Mouse (Mus musculus) intestine, embryonic 16.5 days (tissue): ENCODE results near the gene Aggf1. TPM values are rescaled to one million over a fixed set of nuclear protein-coding genes. Genes with fewer than 3 reads are reported as not detected.

ENCODE experiments used
- ATAC-seq: fragments of 200-750 bp; cut with Nextera tagmentation; 2 replicates; pipeline ENCODE4 v1.8.0; 2017; ENCODE audit warnings: moderate TSS enrichment, moderate library complexity
- H3K27ac ChIP-seq: fragments of 300-500 bp; sonication (generic); 2 replicates; pipeline ENCODE4 v1.5.1; 2014; ENCODE audit warnings: mild to moderate bottlenecking, low read length
- H3K27me3 ChIP-seq: fragments of 300-500 bp; sonication (generic); replicated peaks from 2 replicates; pipeline ENCODE4 v1.6.1; 2014; ENCODE audit warnings: low read length, control low read depth, mixed read lengths; ENCODE audit not compliant: control insufficient read depth, insufficient read depth
- H3K36me3 ChIP-seq: fragments of 300-500 bp; sonication (generic); 2 replicates; pipeline ENCODE4 v1.6.1; 2014; ENCODE audit warnings: low read length, control low read depth; ENCODE audit not compliant: control insufficient read depth, insufficient read depth
- H3K4me1 ChIP-seq: fragments of 300-500 bp; sonication (generic); 2 replicates; pipeline ENCODE4 v1.6.1; 2014; ENCODE audit warnings: low read length, control low read depth, mixed read lengths; ENCODE audit not compliant: control insufficient read depth, insufficient read depth
- H3K4me2 ChIP-seq: fragments of 300-500 bp; sonication (generic); 2 replicates; pipeline ENCODE4 v1.6.1; 2014; ENCODE audit warnings: low read depth, low read length, control low read depth
- H3K4me3 ChIP-seq: fragments of 300-500 bp; sonication (generic); 2 replicates; pipeline ENCODE4 v1.5.1; 2014; ENCODE audit warnings: mild to moderate bottlenecking, low read length
- H3K9ac ChIP-seq: fragments of 300-500 bp; sonication (generic); 2 replicates; pipeline ENCODE4 v1.6.1; 2014; ENCODE audit warnings: low read depth, low read length
- H3K9me3 ChIP-seq: fragments of 300-500 bp; sonication (generic); 2 replicates; pipeline ENCODE4 v1.6.1; 2016; ENCODE audit warnings: low read length, control low read depth; ENCODE audit not compliant: control insufficient read depth
- WGBS: fragments of 180-500 bp; shearing (Covaris S2); extraction: QIAGEN DNeasy Blood & Tissue Kit; methylation state at CpG from one replicate; pipeline ENCODE4 v1.1.7; 2014; 5-methylcytosine and 5-hydroxymethylcytosine counted together
- polyA plus RNA-seq: library from polyadenylated mRNA; unstranded; fragments of >200 nt; fragmentation: Nextera tagmentation; extraction: Ambion mirVana; gene quantifications from 2 replicates; pipeline ENCODE4 v1.2.1, GENCODE M21; 2015

Aggf1 gene
- polyA plus RNA-seq, 1 experiment from 2014 or later = 22.8 TPM

GRCm38 (mm10) chr13:95325907-95326550 is 49.1 kb downstream of the Aggf1 start:
- H3K9ac ChIP-seq = peak overlapping the region; percentile 98
- H3K27ac ChIP-seq = peak overlapping the region; percentile 100
- peaks cover 12% of the 10 kb centered on the region for H3K4me1 ChIP-seq
- ATAC-seq = no peak
- no peaks in the 10 kb centered on the region for H3K36me3 ChIP-seq
- no peaks in the 10 kb centered on the region for H3K27me3 ChIP-seq
- H3K4me3 ChIP-seq = peak overlapping the region; percentile 89
- H3K9me3 ChIP-seq = no peaks in the 10 kb centered on the region
- WGBS = 8% methylated on average over 5 of the region's 5 CpGs
- peak overlapping the region; percentile 80 for H3K4me2 ChIP-seq

- Histone ChIP-seq H3K4me2 (peak overlapping the region; percentile 80), H3K9ac (peak overlapping the region; percentile 98), H3K4me3 (peak overlapping the region; percentile 89), H3K9me3 (no peaks in the 10 kb centered on the region), H3K27me3 (no peaks in the 10 kb centered on the region), H3K4me1 (peaks cover 12% of the 10 kb centered on the region), H3K36me3 (no peaks in the 10 kb centered on the region), H3K27ac (peak overlapping the region; percentile 100)
- peak; percentile 80 for ATAC-seq
- WGBS = under 1% methylated on average over 60 of the region's 63 CpGs
Observed at GRCm38 (mm10) chr13:95325080-95325906, 49.9 kb downstream of the Aggf1 start.

- Histone ChIP-seq H3K27ac (peak overlapping the region; percentile 100), H3K4me1 (peaks cover 14% of the 10 kb centered on the region), H3K9ac (peak overlapping the region; percentile 98), H3K4me3 (peak overlapping the region; percentile 89), H3K27me3 (no peaks in the 10 kb centered on the region), H3K9me3 (no peaks in the 10 kb centered on the region), H3K36me3 (no peaks in the 10 kb centered on the region), H3K4me2 (peak overlapping the region; percentile 80)
- under 1% methylated on average over 22 of the region's 22 CpGs for WGBS
- ATAC-seq = peak; percentile 11
Observed at GRCm38 (mm10) chr13:95324626-95325079, 50.5 kb downstream of the Aggf1 start.

GRCm38 (mm10) chr13:95323950-95324625 is 51.1 kb downstream of the Aggf1 start:
- Histone ChIP-seq H3K4me3 (peak overlapping the region; percentile 89), H3K27ac (peak overlapping the region; percentile 100), H3K9me3 (no peaks in the 10 kb centered on the region), H3K9ac (peak overlapping the region; percentile 98), H3K36me3 (no peaks in the 10 kb centered on the region), H3K4me2 (peak overlapping the region; percentile 80), H3K27me3 (no peaks in the 10 kb centered on the region), H3K4me1 (peaks cover 14% of the 10 kb centered on the region)
- 25% methylated on average over 15 of the region's 15 CpGs for WGBS
- ATAC-seq = no peak; the same call in 1 of the 2 replicates

- Histone ChIP-seq H3K4me3 (peak within 1 kb of the TSS; percentile 89), H3K27ac (peak within 1 kb of the TSS; percentile 100), H3K4me2 (peak within 1 kb of the TSS; percentile 80), H3K9ac (peak within 1 kb of the TSS; percentile 98), H3K27me3 (no peaks in the 10 kb centered on the region), H3K9me3 (no peaks in the 10 kb centered on the region), H3K36me3 (no peaks in the 10 kb centered on the region), H3K4me1 (peaks cover 12% of the 10 kb centered on the region)
- ATAC-seq = no peak
- WGBS = 91% methylated on average over 6 of the region's 6 CpGs
Observed at GRCm38 (mm10) chr13:95323400-95323799, 51.8 kb downstream of the Aggf1 start, which contains the start of gene Zbed3. Gene Zbed3, plus strand, starts transcription at chr13:95323612.

GRCm38 (mm10) chr13:95320451-95320850 is 54.7 kb downstream of the Aggf1 start:
- 32% methylated on average over 4 of the region's 4 CpGs for WGBS
- Histone ChIP-seq H3K27ac (no peak overlapping the region), H3K9ac (no peak overlapping the region), H3K4me3 (no peak overlapping the region), H3K36me3 (no peaks in the 10 kb centered on the region), H3K4me1 (peaks cover 3% of the 10 kb centered on the region; the same call in 1 of the 2 replicates), H3K9me3 (no peaks in the 10 kb centered on the region), H3K27me3 (no peaks in the 10 kb centered on the region), H3K4me2 (no peak overlapping the region)
- ATAC-seq = no peak

GRCm38 (mm10) chr13:95319153-95319552 is 56.0 kb downstream of the Aggf1 start:
- Histone ChIP-seq H3K9me3 (no peaks in the 10 kb centered on the region), H3K4me3 (no peak overlapping the region), H3K9ac (no peak overlapping the region), H3K4me1 (peaks cover 3% of the 10 kb centered on the region; the same call in 1 of the 2 replicates), H3K4me2 (no peak overlapping the region), H3K27ac (no peak overlapping the region; the same call in 1 of the 2 replicates), H3K36me3 (no peaks in the 10 kb centered on the region), H3K27me3 (no peaks in the 10 kb centered on the region)
- ATAC-seq = peak; percentile 61
- 63% methylated on average over 6 of the region's 6 CpGs for WGBS

- Histone ChIP-seq H3K9me3 (no peaks in the 10 kb centered on the region), H3K36me3 (no peaks in the 10 kb centered on the region), H3K27ac (no peak overlapping the region), H3K4me2 (no peak overlapping the region), H3K4me1 (no peaks in the 10 kb centered on the region), H3K27me3 (no peaks in the 10 kb centered on the region), H3K9ac (no peak overlapping the region), H3K4me3 (no peak overlapping the region)
- ATAC-seq = no peak
- 79% methylated on average over 6 of the region's 6 CpGs for WGBS
Observed at GRCm38 (mm10) chr13:95312016-95312415, 63.1 kb downstream of the Aggf1 start.

- H3K9me3 ChIP-seq = no peaks in the 10 kb centered on the region
- H3K4me1 ChIP-seq = no peaks in the 10 kb centered on the region
- no peak overlapping the region for H3K9ac ChIP-seq
- no peak for ATAC-seq
- no peak overlapping the region for H3K27ac ChIP-seq
- H3K27me3 ChIP-seq = no peaks in the 10 kb centered on the region
- no peak overlapping the region for H3K4me2 ChIP-seq
- H3K36me3 ChIP-seq = no peaks in the 10 kb centered on the region
- H3K4me3 ChIP-seq = no peak overlapping the region
- 63% methylated on average over 8 of the region's 8 CpGs for WGBS
Observed at GRCm38 (mm10) chr13:95307100-95307655, 68.0 kb downstream of the Aggf1 start.
